Comparison of ENCODE assay signal across 17 mouse cellular contexts in the genomic region with DNA sequence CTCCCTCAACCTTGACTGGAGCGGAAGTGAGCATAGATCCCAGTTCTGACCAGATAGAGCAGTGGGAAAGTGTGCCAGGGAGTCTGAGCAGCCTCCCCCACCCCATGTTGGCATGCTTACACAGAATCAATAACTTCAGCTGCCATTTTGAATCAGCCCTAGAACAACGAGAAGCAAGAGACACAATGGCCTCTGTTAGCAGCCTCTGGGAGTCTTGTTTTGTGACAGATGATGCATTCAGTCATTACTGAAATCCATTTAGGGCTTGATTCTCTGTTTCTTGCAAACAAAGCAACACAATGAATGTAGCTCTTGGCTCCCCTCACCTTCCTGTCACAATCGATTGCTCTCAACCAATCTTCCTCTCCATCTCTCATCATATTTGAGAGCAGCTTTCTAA.
DNase-seq lines count a peak whose midpoint lies in the region.
"Had no signal": no experiment of that assay in that cellular context is flagged by ENCODE, and none has a peak within 500 bp of the region (broad histone marks: within the 10 kb centered on the region; RNA-seq: fewer than 3 reads in every experiment).

No protein-coding gene starts in this region.

- peak; percentile 56 for DNase-seq in retina, postnatal 1 day
- DNase-seq in retina, embryonic 14.5 days (ENCODE audit: low spot score): no peak
- peak; percentile 47 for DNase-seq in brain, adult 2 months (ENCODE audit: low read depth, low spot score)
- peak; percentile 18 for DNase-seq in telencephalon, adult 2 months (ENCODE audit: low read depth, low spot score)
- no peak for DNase-seq in lung, postnatal 36 days
- no peak for DNase-seq in urinary bladder, postnatal 36 days (ENCODE audit: low spot score in 2 of 2)
- DNase-seq: adrenal gland, adult 8-10 months; adrenal gland, postnatal 14 days; adrenal gland, postnatal 36 days; cerebellum, adult 11 months; cerebellum, adult 18-20 months; cerebellum, adult 8-10 months; cerebellum, adult 9-11 months; cerebellum, postnatal 14 days; cerebellum, postnatal 36 days; embryo, embryonic 11 days; forebrain, postnatal 0 days had no signal

Comparison
In these comparisons a context has a peak if more than half of its experiments do, and no peak if none do; other contexts are left out.
1. DNase-seq: peak in retina, postnatal 1 day (single experiment), brain, adult 2 months (single experiment) and telencephalon, adult 2 months (single experiment); none in retina, embryonic 14.5 days (single experiment), lung, postnatal 36 days (single experiment) and urinary bladder, postnatal 36 days (0 of 2).